Mouse (Mus musculus) right cerebral cortex, postnatal 4 days (tissue): Measurements from ENCODE around the gene Tcf7l2.

Experiments used
- DNase-seq: peaks from one replicate; pipeline ENCODE4 v3.0.0-alpha.2; 2022

The Tcf7l2 gene

DNA sequence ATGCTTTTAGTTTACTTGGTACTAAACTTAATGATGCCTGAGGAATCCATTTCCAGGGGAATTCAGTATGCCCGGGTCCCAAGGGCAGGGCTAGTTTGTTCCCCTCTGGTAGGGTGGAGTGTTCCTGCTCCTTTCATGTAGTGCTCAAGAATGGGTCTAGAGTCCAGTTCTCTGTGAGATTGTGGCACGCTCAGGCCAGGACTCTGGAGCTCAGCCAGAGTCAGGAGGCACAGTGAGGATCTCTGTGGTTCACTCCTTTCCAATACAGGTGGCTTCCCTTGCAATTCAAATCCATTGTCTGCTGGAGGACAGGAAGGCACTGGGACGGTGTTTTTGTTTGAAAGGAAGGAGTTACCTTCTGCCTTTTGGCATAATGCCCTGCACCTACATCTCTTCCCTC, 56.2 kb downstream of the Tcf7l2 start:
- no peak for DNase-seq

DNA sequence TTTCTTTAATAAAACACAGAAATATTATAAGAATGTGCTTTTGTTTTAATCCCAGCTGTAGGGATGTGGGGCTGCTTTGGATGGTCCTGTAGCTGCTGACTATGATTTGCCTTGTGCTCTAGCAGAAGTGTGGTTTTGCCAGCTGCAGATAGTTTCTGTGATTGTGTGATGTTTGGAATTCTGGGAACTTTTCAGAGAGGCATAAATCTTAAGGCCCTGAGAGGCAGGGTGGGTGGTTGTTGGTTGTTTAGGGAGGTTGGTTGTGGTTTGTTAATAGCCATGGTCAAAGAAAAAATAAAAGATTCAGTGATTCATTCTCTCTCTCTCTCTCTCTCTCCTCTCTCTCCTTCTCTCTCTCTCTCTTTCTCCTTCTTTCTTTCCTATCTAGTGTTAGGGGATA, 57.8 kb downstream of the Tcf7l2 start:
- DNase-seq = no peak

DNA sequence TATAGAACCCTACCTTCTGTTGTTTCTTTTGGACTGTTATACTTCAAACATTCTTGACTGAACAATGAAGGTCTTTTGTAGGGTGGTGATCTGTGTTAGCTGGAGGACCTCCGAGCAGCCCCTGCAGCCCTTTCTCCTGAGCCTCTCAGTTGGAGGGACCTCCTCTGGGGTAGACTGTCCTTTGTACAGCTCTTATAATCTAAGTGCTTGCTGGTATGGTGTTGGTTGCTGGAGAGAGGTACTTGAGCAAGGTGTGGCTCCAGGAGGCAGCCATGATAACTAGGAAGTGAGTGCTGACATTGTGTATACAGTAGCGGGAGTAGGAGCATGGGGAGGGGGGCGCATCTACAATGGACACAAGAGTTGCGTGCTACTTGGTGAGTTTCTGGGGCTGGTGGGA, 58.4 kb downstream of the Tcf7l2 start:
- no peak for DNase-seq

DNA sequence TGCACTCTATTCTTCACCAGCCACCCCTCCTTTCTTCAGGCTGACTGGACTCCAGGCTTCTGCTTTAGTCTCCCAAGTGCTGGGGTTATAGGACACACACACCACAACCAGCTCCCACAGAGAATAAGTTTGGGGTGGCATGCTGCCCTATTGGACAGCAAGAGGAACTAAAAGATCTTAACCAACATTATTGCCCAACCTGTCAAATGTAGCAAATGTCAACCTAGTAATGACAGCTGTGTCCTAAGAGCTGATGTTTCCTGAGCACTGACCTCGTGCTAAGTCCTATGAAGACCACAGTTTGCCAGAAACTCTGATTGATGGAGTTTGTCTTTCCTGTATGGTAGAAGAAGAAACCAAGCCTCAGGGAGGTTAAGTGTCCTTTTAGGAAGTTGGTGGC, 61.5 kb downstream of the Tcf7l2 start:
- no peak for DNase-seq

DNA sequence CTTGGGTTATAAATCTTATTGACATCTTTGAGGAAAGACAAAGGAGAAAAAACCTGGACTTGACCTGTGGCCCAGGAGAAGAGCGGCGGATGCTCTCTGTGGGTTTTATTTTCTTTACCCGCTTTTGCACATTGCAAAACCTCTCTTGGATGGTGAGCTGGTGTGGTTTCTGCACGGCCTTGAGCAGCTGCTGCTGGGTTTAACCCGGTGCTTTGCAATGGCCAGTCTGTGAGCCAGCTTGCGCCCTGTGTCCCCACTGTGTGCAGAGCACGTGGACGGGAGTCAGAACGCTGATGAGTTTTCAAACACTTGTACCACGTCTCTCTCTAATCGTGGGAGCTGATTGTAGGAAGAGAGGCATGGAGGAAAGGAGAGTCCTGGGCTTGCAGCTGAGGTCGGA, 62.2 kb downstream of the Tcf7l2 start:
- no peak for DNase-seq

DNA sequence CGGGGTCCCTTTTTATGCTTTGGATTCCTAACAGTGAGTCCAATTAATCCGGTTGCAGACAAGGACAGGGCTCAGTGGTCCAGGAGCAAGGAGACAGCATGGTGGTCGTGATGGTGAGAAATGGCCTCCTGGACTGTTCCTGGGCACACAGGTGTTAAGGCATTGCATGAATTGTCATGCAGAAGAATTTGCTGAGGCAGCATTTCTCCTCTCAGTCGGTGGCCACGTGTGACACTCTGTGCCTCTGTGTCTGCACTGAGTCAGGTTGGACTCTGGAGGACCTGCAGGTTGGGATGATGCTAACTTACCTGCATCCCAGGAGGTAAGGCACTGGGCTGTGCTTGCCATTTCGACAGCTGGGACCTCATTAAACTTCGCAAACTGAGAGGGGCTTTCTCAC, 63.2 kb downstream of the Tcf7l2 start:
- no peak for DNase-seq

DNA sequence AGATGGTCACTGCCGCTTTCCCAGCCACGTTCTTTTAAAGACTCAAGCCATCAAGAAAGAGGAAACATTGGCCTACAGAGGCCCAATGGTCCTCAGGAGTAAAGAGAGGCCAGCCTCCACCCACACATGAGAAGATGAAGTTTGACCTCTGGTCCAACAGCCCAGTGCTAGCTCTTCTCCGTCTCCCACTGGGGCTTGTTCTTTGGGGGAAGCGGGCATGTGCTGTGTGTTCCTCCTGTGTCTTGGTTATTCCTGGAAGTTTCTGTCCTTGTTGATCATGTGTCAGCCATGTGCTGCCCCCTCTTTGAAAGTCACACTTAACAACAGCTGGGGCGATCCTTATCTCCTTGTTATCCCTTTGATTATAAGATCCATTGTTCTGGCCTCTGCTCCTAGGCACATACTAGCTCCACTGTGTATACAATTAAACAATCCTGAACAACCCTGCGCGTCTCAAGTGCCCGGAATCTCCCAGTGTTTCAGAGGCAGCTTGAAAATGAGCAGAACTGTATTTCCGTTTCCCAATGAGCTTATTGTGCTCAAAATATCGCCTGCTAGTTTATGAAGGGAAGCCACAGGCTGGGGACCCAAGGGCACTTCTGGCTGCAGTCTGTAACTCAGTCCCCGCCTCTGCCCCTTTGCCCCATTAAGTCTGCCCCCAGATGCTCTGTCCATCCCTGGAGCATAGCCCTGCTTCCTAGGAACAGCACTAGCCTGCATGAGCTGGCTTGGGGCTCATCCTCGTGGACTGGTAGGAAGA, 65.0 kb downstream of the Tcf7l2 start:
- DNase-seq = no peak

DNA sequence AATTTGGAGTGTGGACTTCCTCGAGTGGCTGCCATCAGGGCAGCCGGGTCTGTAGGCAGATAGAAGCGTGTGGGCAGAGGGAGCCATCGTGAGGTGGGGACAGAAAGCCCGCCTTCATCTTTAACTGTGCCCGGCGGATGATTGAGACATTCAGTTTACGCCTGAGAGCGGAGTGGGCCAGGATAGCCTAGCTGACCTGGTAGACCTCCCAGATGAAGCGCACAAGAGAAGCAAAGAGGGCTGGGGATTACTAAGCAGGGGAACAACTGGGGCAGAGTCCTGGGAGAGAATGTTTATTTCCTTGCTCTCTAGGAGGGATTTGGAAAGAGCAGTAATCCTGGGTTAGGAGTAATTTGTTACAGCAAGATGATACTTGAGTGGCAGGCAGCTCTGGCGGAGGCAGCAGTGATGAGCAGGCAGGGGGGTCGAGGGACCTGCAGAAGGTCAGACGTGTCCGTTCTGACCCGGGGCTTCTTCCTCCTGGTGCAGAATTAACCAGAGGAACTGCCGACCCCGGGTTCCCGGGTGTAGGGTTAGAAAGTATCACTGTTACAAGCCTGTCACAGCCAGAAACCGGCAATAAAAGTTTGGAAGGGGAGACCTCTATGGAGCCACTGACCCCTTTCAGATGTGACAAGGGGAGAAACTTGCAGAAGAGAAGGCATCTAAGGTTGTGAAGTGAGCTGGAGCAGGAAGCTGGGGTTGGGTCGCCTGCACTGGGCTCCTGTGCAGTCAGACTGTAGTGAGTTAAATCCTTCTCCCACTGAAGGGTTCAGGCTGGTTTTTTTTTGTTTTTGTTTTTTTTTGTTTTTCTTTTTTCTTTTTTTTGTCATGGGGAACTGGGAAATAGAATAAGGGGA, 65.8 kb downstream of the Tcf7l2 start:
- no peak for DNase-seq

DNA sequence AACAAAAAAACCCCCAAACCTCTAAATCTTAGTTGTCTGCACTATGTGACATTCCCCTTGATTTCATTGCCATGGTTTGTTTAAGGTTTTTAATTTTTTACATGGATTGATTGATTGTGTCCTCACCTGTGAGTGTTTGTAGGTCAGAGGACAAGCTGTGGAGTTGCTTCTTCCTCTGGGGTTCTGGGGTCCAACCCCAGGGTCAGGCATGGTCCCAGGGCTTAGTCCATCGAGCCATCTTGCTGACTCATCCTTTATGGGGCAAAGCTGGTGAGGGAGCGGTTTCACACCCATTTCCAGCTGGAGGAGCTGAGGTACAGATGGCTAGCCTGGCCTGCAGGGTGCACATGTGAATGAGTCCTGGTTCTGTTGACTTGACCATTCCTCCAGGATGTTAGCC, 66.7 kb downstream of the Tcf7l2 start:
- no peak for DNase-seq

DNA sequence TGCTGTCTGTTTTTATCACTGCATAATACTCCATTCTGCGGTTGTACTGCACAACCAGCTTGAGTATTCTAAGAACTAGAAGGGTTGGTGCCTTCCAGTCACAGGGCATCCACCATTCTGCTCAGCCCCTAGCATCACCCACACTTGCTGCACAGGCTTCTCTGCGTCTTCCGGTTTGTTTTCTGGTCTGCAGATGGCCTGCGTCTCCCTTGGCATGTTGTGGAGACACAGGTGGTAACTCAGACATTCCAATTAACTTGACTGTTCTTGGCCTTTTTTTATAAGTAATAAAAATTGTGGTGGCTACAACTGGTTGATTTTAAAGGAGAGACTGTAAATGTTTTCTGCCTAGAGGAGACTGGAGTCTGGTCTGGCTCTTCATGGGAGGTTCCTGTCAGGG, 67.9 kb downstream of the Tcf7l2 start:
- DNase-seq = no peak

DNA sequence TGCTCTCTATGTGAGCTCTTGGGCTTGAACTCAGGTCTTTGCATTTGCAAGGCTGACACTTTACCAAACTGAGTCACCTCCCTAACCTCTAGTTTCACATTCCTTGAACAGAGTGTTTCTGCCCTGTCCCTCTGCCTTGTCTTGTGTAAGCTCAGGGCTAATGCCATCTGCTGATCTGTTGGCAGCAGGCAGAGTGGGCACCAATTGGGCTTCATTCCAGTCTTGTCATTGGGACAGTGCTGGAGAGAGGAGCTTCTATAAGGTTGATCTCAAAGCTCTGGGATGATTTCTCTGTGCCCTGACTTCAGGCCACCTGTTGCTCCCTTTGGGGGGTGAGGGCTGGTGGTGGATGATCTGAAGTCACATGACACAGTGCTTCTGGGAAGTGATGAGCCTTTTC, 70.6 kb downstream of the Tcf7l2 start:
- no peak for DNase-seq

DNA sequence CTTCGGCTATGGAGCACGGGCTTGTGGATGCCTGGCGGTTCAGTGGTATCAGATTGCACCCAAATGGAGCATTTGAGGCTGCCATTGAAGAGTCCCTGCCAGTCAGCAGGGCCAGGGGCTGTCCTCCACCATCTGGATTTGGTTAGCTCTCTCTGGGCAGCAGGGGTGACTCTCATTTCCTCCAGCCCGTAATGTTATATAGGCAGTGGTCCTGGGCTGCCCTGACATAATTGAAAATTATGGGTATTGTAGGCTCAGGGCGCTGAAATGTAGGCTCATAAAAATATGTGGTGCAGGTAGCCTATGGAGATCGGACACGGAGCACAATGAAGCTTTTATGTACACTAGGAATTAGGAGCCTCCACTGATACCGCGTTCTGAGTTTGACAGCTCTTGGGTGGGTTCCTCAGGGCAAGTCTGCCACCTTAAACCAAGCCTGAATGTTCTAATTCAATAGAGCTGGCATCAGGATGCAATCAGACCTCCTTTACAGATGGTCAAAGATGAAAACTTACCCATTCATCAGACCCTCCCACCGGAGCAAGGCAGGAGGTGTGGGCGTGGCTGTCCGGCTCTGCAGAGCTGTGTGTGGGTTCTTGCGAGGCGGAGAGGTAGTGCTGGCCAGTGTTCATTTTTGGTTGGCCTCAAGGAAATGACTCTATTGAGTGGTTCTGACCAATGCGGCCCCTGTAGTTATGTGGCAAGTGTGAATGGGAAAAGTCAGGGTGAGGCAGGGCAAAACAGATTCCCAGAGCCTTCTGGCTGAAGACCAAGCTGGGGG, 73.6 kb downstream of the Tcf7l2 start:
- DNase-seq = no peak

DNA sequence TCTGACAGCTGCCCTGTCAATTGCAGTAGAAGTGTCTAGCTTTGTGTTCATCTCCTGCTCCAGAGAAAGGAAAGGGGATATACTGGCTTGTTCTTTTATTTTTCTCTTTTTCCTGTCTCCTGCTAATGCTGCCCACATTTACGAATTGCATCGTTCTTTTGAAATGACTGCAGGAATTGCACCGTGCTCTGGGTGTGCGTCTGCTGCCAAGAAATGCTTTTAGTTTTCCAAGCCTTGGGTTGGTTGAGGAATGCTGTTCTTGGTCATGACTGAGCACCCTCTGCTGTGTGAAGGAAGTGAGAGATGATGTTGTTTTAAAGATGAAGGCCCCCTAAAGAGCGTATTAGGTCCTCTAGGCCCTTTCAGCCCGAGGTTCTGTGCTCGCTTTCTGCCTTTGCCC, 75.4 kb downstream of the Tcf7l2 start:
- no peak for DNase-seq

DNA sequence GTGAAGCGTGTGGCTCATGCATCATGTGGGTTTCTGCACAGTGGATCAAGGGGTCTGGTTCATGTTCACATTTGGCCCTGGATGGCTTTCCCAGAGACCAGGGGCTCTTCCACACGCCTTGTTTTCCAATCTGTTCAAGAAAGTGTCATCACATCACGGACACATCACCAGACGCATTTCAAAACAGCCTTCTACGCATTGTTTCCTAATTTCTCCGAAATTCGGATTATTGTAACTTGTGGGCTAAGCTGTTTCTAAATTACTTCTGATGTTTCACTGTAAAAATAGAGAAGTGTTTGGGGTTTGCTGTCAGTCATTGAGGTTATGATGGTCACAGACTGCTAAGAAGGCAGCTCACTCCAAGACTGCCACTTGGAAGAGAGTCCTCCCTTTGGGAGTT, 78.6 kb downstream of the Tcf7l2 start:
- no peak for DNase-seq

DNA sequence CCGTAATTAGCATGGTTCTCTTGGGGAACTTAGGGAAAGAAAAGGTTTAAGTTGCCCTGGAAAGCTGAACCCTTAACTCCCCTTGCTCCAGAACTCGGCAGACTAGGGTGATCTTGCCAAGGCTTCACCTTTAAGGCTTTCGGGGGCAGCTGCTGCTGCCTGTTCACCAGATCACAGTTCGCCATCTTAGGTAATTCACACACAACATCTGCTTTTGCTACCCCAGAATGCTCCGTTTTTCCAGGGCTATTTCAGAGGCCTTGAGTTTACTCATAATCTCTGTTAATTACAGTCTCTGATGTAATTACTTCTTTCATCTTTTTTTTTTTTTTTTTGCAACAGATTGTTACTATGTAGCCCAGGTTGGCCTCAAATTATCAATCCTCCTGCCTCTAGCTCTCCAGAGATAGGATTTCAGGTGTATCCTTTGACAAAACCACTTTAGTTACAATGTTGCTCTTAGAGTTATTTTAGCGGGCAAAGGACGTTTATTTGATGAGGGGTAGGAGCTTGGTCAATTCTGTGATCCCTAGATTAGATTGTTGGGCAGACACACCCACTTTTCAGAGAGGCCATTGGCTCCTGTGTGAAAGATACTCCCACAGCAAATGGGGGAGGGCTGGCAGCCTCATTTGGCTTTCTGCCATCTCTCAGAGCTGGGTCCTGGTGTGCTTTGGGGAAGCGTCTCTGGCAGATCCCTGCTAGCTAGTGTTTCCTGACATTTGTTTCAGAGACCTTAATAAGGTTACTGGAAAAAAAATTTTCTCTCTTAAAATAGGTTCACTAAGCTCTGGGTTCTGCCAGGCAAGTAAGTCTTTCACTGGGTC, 83.6 kb downstream of the Tcf7l2 start:
- DNase-seq = no peak

DNA sequence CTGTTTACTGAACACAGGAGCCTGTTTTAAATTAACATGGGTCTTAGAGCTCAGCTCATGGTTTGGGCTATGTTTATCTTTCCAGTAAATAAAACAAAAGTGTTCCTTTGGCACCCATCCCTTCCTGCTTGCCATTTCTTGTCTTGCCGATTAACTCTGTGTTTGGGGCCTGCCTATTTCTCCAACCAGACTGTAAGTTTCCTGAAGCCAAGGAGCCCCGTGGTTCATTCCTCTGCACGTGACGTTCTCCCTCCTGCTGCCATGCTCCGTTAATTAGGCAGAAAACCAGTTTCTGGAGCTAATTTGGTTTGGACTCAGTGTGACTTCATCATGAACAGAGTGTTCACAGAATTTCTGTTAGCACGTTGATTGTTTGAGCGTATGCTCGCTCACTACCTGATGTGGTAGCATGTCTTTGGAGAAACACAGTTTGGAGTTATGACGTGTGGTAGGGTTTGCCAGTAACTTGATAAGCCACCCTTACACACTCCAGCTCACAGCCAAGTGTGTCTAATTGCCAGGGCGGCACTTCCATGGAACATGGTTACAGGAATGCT, 84.4 kb downstream of the Tcf7l2 start:
- no peak for DNase-seq

DNA sequence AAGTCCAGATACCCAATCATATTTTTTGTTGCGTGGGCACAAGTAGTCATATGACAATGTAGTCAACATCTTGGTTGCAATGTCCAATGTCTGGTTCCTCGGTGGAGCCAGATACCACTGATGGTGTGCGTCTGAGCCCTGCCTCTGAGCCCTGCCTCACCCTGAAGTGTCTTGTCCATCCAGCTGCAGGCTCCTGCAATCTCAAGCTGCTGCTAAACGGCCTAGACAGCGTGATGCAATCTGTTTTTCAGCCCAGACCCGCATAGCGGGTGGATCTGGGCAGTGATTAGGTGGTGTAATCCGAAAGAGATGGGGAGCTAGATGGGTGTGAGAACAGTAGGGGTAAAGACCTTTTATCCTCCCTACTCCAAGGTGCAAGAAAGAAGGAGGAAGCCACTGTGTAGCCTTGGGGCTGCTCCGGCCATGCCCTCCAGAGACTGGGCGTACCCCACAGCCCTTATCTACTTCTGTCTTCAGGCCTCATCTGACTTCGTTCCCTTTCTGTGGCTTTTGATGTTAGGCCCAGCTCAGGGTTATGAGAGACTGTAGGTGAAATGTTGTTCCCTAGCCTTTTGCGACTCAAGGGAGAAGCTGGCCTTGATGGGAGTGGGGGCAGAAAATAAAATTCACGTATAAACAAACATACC, 86.1 kb downstream of the Tcf7l2 start:
- no peak for DNase-seq

DNA sequence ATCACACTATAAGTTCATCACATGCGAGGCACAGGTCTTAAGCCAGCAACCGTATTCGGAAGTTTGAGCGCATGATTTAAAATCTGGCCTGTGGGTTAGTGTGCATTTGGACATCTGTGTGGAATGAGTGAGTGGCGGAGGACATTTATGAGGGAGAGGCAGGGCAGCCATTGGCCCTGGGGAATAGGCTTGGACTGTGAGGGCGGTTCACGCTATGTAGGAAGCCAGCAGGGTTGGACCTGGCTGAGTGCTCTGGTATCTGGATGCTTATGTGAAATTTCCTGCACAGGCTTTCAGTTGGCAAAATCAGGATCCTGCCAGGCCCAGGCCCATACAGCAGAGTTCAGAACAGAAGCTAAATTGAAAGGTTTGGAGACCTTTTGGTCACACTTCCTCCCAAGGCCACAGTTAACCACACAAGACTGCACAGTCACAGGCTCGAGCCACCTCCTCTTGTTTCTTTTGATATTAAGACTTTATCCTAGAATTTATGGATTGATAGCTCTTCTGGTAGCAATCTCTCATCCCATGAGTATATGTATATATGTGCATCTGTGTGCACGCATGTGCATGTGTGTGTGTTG, 89.4 kb downstream of the Tcf7l2 start:
- DNase-seq = no peak

DNA sequence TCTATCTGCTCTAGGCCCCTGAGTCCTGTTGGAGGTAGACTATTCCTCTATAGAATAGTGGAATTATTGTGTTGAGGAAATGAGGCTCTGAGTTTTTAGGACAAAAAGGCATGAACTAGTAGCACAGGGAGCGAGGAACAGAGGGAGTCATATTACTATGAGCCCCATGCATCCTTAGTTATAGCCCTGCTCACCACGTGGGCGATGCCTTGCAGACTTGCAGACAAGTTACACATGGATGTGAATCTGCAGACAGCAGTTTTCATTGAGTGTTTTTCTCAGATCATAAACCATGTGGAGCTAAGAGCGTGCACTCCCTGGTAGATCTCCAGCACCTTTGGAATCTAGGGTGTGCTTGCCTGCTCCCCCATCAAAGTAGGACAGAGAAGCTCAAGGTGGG, 90.5 kb downstream of the Tcf7l2 start:
- DNase-seq = no peak

DNA sequence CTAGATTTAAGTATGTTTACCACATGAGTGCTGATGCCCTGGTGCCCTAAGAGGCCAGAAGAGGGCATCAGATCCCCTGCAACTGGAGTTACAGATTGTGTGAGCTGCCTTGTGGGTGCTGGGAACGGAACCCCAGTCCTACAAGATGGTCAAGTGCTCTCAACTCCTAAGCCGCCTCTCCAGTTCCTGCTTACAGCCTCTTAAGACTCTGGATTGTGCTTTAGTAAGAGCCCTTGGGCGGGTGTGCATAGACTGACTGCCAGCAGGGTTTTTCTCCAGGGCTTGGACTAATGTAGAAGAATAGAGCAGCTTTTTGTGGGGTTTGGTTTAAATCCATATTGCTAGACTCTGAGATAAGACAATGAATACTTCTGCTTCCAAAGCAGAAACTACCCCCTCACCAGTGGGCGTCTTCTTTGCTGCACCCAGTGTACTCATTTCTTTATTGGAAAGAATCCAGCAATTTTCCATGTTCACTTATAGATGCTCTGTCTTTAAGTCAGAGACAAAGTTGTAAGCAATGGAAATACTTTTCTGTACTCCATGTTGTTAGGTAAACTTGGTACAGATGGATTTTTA, 92.3 kb downstream of the Tcf7l2 start:
- DNase-seq = no peak
